Mouse (Mus musculus): ENCODE measurements around the gene Cplx1.

- TF ChIP-seq CTCF (IDR thresholded peaks at IDR 0.05; ENCODE audit: borderline replicate concordance, insufficient read depth, low read depth, low read length) (no peak), POLR2A (IDR thresholded peaks at IDR 0.05; ENCODE audit: borderline replicate concordance, insufficient read depth, low read length) (no peak)
These were observed 16.7 kb upstream of the Cplx1 start for GRCm38 (mm10) chr5:108566523-108566922.

Measured in cerebellum, adult 2 months (tissue).